Mouse (Mus musculus) liver, embryonic 15.5 days (tissue): ENCODE measurements around the gene Acvr1. TPM values are rescaled to one million over a fixed set of nuclear protein-coding genes. Genes with fewer than 3 reads are reported as not detected.

ENCODE experiments used
- ATAC-seq: fragments of 200-750 bp; cut with Nextera tagmentation; 2 replicates; pipeline ENCODE4 v1.8.0; 2017; ENCODE audit warnings: moderate number of reproducible peaks, mild to moderate bottlenecking, moderate library complexity; ENCODE audit not compliant: insufficient read depth
- H3K27ac ChIP-seq: fragments of 300-500 bp; sonication (generic); replicated peaks from 2 replicates; pipeline ENCODE4 v1.5.1; 2015; ENCODE audit warnings: mild to moderate bottlenecking, inconsistent platforms
- H3K27me3 ChIP-seq: fragments of 300-500 bp; sonication (generic); 2 replicates; pipeline ENCODE4 v1.6.1; 2015; ENCODE audit warnings: mild to moderate bottlenecking, inconsistent platforms
- H3K36me3 ChIP-seq: fragments of 300-500 bp; sonication (generic); replicated peaks from 2 replicates; pipeline ENCODE4 v1.6.1; 2015; ENCODE audit warnings: moderate library complexity, mild to moderate bottlenecking, inconsistent platforms
- H3K4me1 ChIP-seq: fragments of 300-500 bp; sonication (generic); replicated peaks from 2 replicates; pipeline ENCODE4 v1.6.1; 2015; ENCODE audit warnings: inconsistent platforms
- H3K4me2 ChIP-seq: fragments of 300-500 bp; sonication (generic); 2 replicates; pipeline ENCODE4 v1.6.1; 2015; ENCODE audit warnings: moderate library complexity, mild to moderate bottlenecking, inconsistent platforms
- H3K4me3 ChIP-seq: fragments of 300-500 bp; sonication (generic); replicated peaks from 2 replicates; pipeline ENCODE4 v1.5.1; 2015; ENCODE audit warnings: mild to moderate bottlenecking, inconsistent platforms
- H3K9ac ChIP-seq: fragments of 300-500 bp; sonication (generic); 2 replicates; pipeline ENCODE4 v1.6.1; 2015; ENCODE audit warnings: moderate library complexity, mild to moderate bottlenecking, inconsistent platforms
- H3K9me3 ChIP-seq: fragments of 300-500 bp; sonication (generic); replicated peaks from 2 replicates; pipeline ENCODE4 v1.6.1; 2016; ENCODE audit warnings: inconsistent platforms
- WGBS: fragments of 180-500 bp; shearing (Covaris S2); methylation state at CpG from one replicate; pipeline ENCODE4 v1.1.7; 2015; ENCODE audit warnings: mixed read lengths; ENCODE audit not compliant: insufficient replicate concordance; 5-methylcytosine and 5-hydroxymethylcytosine counted together
- polyA plus RNA-seq: library from polyadenylated mRNA; unstranded; fragments of >200 nt; fragmentation: Nextera tagmentation; extraction: Ambion mirVana; gene quantifications from 2 replicates; pipeline ENCODE4 v1.2.1, GENCODE M21; 2015

Acvr1 gene
- polyA plus RNA-seq, 1 experiment from 2014 or later = 2.7 TPM

DNA sequence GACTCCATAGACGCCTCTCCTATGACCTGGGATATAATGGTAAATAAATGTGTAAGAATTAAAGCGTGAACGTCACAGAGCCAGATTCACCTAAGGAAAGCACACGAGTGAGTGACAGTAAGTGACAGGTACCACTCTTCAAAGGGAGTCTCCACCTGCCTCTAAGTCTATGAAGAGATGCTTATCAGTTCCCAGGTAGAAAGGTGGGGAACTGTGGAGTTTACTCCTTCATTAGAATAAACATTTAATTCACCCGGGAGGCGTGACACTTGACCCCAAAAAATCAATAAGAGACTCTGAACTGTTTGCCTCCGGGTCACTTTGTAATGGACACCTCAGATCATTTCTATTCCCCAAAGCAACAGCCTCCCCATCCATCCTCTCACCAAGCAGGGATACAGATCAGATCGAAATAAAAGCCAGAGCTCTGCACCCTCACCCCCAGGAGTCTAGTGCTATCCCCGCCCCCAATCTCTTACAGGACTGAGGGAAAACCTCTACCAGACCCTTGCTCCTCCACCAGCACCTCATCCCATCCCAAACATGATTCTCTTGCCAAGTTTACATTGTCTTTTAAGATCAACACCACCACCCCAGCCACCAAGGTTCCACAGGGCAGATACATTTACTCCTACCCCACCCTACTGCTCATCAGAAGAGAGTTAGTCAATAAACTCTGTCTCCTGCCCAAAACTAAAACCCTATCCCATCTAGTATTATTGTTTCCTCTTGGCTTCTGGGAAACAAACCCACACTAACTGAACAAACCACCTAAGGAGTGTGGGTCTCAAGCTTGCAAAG, 9.7 kb downstream of the Acvr1 start:
- H3K4me1 ChIP-seq = peaks cover 5% of the 10 kb centered on the region; the same call in 1 of the 2 replicates
- 54% methylated on average over 9 of the region's 9 CpGs for WGBS
- ATAC-seq = peak; percentile 63
- no peaks in the 10 kb centered on the region for H3K27me3 ChIP-seq
- H3K4me3 ChIP-seq = no peak overlapping the region
- H3K9me3 ChIP-seq = no peaks in the 10 kb centered on the region
- H3K4me2 ChIP-seq = peak overlapping the region; percentile 25
- H3K9ac ChIP-seq = no peak overlapping the region
- no peaks in the 10 kb centered on the region for H3K36me3 ChIP-seq
- H3K27ac ChIP-seq = peak overlapping the region; percentile 48

DNA sequence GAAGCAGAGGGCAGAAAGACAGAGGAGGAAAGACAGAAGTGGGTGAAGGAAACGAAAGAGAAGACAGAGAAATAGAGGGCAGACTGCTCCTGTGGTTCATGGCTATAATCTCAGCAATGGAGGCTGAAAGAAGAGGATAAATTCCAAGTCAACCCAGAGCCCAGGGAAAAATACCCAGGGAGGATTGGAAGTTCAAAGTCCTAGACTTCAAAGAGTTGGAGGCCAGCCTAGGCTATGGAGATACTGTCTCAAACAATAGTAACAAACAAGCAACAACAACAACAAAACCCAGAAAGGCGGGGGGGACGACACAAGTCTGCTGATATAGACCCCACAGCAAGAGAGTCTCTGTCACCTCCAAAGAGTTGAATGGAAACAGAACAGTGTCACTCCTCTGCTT, 14.7 kb downstream of the Acvr1 start:
- no peak overlapping the region for H3K9ac ChIP-seq
- no peak for ATAC-seq
- H3K4me1 ChIP-seq = peaks cover 20% of the 10 kb centered on the region
- 39% methylated on average over 3 of the region's 3 CpGs for WGBS
- H3K4me2 ChIP-seq = peak overlapping the region; percentile 23
- peak overlapping the region; percentile 67 for H3K27ac ChIP-seq
- H3K4me3 ChIP-seq = no peak overlapping the region
- H3K27me3 ChIP-seq = no peaks in the 10 kb centered on the region
- no peaks in the 10 kb centered on the region for H3K36me3 ChIP-seq
- H3K9me3 ChIP-seq = no peaks in the 10 kb centered on the region

GRCm38 (mm10) chr2:58551866-58552265, 15.1 kb downstream of the Acvr1 start:
- no peaks in the 10 kb centered on the region for H3K9me3 ChIP-seq
- H3K4me3 ChIP-seq = no peak overlapping the region
- H3K9ac ChIP-seq = no peak overlapping the region
- H3K4me2 ChIP-seq = peak overlapping the region; percentile 23
- no peaks in the 10 kb centered on the region for H3K27me3 ChIP-seq
- 54% methylated on average over 6 of the region's 6 CpGs for WGBS
- peak overlapping the region; percentile 67 for H3K27ac ChIP-seq
- 0 out of 2 replicates have a peak, but pooled peaks have one; percentile 6 for ATAC-seq
- peaks cover 20% of the 10 kb centered on the region for H3K4me1 ChIP-seq
- H3K36me3 ChIP-seq = no peaks in the 10 kb centered on the region

- Histone ChIP-seq H3K4me3 (no peak overlapping the region), H3K27ac (no peak overlapping the region), H3K9me3 (no peaks in the 10 kb centered on the region), H3K4me2 (no peak overlapping the region), H3K9ac (no peak overlapping the region), H3K36me3 (no peaks in the 10 kb centered on the region), H3K4me1 (peaks cover 16% of the 10 kb centered on the region), H3K27me3 (no peaks in the 10 kb centered on the region)
- WGBS = 68% methylated on average over 9 of the region's 9 CpGs
- ATAC-seq = no peak
Measured at GRCm38 (mm10) chr2:58550488-58550887, 16.5 kb downstream of the Acvr1 start.

GRCm38 (mm10) chr2:58549960-58550359, 17.0 kb downstream of the Acvr1 start:
- Histone ChIP-seq H3K4me2 (no peak overlapping the region), H3K27ac (no peak overlapping the region), H3K4me3 (no peak overlapping the region), H3K4me1 (peaks cover 18% of the 10 kb centered on the region), H3K27me3 (no peaks in the 10 kb centered on the region), H3K9ac (no peak overlapping the region), H3K9me3 (no peaks in the 10 kb centered on the region), H3K36me3 (no peaks in the 10 kb centered on the region)
- 52% methylated on average over 6 of the region's 6 CpGs for WGBS
- no peak for ATAC-seq

GRCm38 (mm10) chr2:58548943-58549342, 18.0 kb downstream of the Acvr1 start:
- ATAC-seq = no peak
- H3K36me3 ChIP-seq = no peaks in the 10 kb centered on the region
- H3K27me3 ChIP-seq = no peaks in the 10 kb centered on the region
- no peak overlapping the region for H3K4me2 ChIP-seq
- WGBS = 48% methylated on average over 7 of the region's 7 CpGs
- peaks cover 18% of the 10 kb centered on the region for H3K4me1 ChIP-seq
- H3K27ac ChIP-seq = no peak overlapping the region; the same call in 1 of the 2 replicates
- H3K9me3 ChIP-seq = no peaks in the 10 kb centered on the region
- H3K4me3 ChIP-seq = no peak overlapping the region
- H3K9ac ChIP-seq = no peak overlapping the region

- Histone ChIP-seq H3K4me2 (no peak overlapping the region), H3K4me3 (no peak overlapping the region), H3K4me1 (peaks cover 18% of the 10 kb centered on the region), H3K36me3 (no peaks in the 10 kb centered on the region), H3K27me3 (no peaks in the 10 kb centered on the region), H3K9me3 (no peaks in the 10 kb centered on the region), H3K9ac (no peak overlapping the region), H3K27ac (no peak overlapping the region)
- 61% methylated on average over 7 of the region's 7 CpGs for WGBS
- ATAC-seq = no peak
Measured at GRCm38 (mm10) chr2:58546264-58546663, 20.7 kb downstream of the Acvr1 start.

DNA sequence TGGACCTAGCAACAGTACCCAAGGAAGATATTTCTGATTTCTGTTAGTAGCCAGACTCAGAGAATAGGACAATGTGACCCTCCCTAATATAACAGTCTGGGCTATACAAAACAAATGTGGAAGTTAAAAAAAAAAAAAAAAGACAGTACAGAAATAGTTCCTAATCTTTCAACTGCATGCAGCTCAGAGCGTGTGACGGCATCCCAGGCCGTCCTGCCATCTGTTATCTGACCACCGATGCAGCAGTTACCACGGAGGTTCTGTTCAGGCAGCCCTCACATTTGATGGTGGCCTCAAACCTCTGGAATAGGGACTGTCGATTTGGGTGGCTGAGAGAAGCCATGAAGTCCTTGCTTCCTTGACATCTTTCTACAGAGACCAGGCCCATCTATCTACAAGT, 22.6 kb downstream of the Acvr1 start:
- H3K4me1 ChIP-seq = peaks cover 5% of the 10 kb centered on the region
- 15% methylated on average over 6 of the region's 6 CpGs for WGBS
- no peak overlapping the region for H3K9ac ChIP-seq
- no peaks in the 10 kb centered on the region for H3K9me3 ChIP-seq
- H3K4me2 ChIP-seq = no peak overlapping the region
- no peak overlapping the region for H3K27ac ChIP-seq
- no peaks in the 10 kb centered on the region for H3K36me3 ChIP-seq
- no peak overlapping the region for H3K4me3 ChIP-seq
- no peak for ATAC-seq
- H3K27me3 ChIP-seq = no peaks in the 10 kb centered on the region

DNA sequence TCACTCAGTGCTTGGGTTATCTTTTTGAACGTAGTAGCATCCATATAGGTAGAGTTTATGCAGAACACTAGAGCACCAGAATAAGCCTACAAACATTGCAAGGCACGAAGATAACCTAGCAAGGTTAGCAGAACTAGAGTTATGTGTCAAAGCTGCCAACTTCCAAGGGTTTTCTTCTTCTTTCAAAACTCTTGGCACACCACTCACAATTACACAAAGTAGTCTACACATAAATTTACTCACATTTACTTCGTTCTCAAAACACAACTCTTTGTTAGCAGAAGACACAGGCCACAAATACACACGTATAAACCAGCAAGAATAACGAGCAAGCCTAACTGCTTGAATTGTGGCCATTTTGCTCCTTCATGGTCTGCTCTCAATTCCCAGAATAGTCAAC, 23.7 kb downstream of the Acvr1 start:
- no peak for ATAC-seq
- no peak overlapping the region for H3K9ac ChIP-seq
- no peaks in the 10 kb centered on the region for H3K36me3 ChIP-seq
- no peaks in the 10 kb centered on the region for H3K27me3 ChIP-seq
- peaks cover 2% of the 10 kb centered on the region for H3K4me1 ChIP-seq
- no peak overlapping the region for H3K4me2 ChIP-seq
- no peaks in the 10 kb centered on the region for H3K9me3 ChIP-seq
- H3K27ac ChIP-seq = no peak overlapping the region
- WGBS = 68% methylated on average over 5 of the region's 5 CpGs
- no peak overlapping the region for H3K4me3 ChIP-seq

- no peak overlapping the region for H3K4me3 ChIP-seq
- no peaks in the 10 kb centered on the region for H3K9me3 ChIP-seq
- peaks cover 35% of the 10 kb centered on the region for H3K4me1 ChIP-seq
- no peak overlapping the region for H3K27ac ChIP-seq
- no peak for ATAC-seq
- 78% methylated on average over 6 of the region's 6 CpGs for WGBS
- no peaks in the 10 kb centered on the region for H3K27me3 ChIP-seq
- no peaks in the 10 kb centered on the region for H3K36me3 ChIP-seq
- H3K4me2 ChIP-seq = no peak overlapping the region
- H3K9ac ChIP-seq = no peak overlapping the region
Measured at GRCm38 (mm10) chr2:58538196-58538595, 28.8 kb downstream of the Acvr1 start.

- Histone ChIP-seq H3K27ac (no peak overlapping the region), H3K4me1 (peaks cover 44% of the 10 kb centered on the region), H3K27me3 (no peaks in the 10 kb centered on the region), H3K36me3 (no peaks in the 10 kb centered on the region), H3K9me3 (no peaks in the 10 kb centered on the region), H3K4me2 (no peak overlapping the region), H3K4me3 (no peak overlapping the region), H3K9ac (no peak overlapping the region)
- ATAC-seq = no peak
- WGBS = 55% methylated on average over 3 of the region's 3 CpGs
Measured at GRCm38 (mm10) chr2:58536796-58537195, 30.2 kb downstream of the Acvr1 start.

DNA sequence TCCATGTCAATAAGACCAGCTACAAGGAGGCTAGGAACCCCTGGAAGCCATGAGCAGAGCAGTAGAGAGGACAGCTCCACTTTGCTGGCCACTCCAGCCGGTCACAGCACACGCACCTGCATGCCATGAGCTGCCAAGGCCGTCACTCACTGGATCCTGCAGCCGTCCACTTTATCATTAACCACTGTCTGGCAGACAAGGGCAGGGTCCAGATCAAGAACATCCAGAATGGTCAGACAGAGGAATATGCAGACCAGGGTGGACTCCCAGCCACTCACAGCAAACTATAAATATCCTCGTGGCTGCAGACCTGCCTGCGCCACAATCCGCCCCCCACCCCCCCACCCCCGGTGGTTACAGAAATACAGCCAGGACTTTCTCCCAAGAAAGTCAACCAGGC, 31.7 kb downstream of the Acvr1 start:
- H3K4me3 ChIP-seq = no peak overlapping the region
- H3K9me3 ChIP-seq = no peaks in the 10 kb centered on the region
- H3K4me2 ChIP-seq = no peak overlapping the region
- 44% methylated on average over 8 of the region's 8 CpGs for WGBS
- no peak overlapping the region for H3K9ac ChIP-seq
- H3K36me3 ChIP-seq = no peaks in the 10 kb centered on the region
- H3K27ac ChIP-seq = peak overlapping the region; percentile 38
- peak; percentile 72 for ATAC-seq
- peaks cover 57% of the 10 kb centered on the region for H3K4me1 ChIP-seq
- no peaks in the 10 kb centered on the region for H3K27me3 ChIP-seq
